Mouse (Mus musculus) embryonic facial prominence, embryonic 12.5 days (tissue): ENCODE data around the gene Nipbl. TPM values are rescaled to one million over a fixed set of nuclear protein-coding genes. Genes with fewer than 3 reads are reported as not detected.
"Not testable (repeated sequence)": the region's sequence is repeated elsewhere in the genome, so short reads cannot be mapped to it uniquely, and the experiment has no call there.

Experiments
- ATAC-seq: fragments of 200-750 bp; cut with Nextera tagmentation; 2 replicates; pipeline ENCODE4 v1.8.0; 2017; ENCODE audit not compliant: insufficient number of reproducible peaks, insufficient read depth, low FRiP score, low TSS enrichment
- H3K27ac ChIP-seq: fragments of 300-500 bp; sonication (generic); 2 replicates; pipeline ENCODE4 v1.5.1; 2016; ENCODE audit warnings: mild to moderate bottlenecking
- H3K27me3 ChIP-seq: fragments of 300-500 bp; sonication (generic); 2 replicates; pipeline ENCODE4 v1.6.1; 2016; ENCODE audit warnings: mild to moderate bottlenecking, moderate library complexity
- H3K36me3 ChIP-seq: fragments of 300-500 bp; sonication (generic); 2 replicates; pipeline ENCODE4 v1.6.1; 2016; ENCODE audit warnings: mild to moderate bottlenecking
- H3K4me1 ChIP-seq: fragments of 300-500 bp; sonication (generic); 2 replicates; pipeline ENCODE4 v1.6.1; 2016
- H3K4me2 ChIP-seq: fragments of 300-500 bp; sonication (generic); replicated peaks from 2 replicates; pipeline ENCODE4 v1.6.1; 2016; ENCODE audit warnings: mild to moderate bottlenecking, moderate library complexity
- H3K4me3 ChIP-seq: fragments of 300-500 bp; sonication (generic); 2 replicates; pipeline ENCODE4 v1.5.1; 2016; ENCODE audit warnings: mild to moderate bottlenecking
- H3K9ac ChIP-seq: fragments of 300-500 bp; sonication (generic); 2 replicates; pipeline ENCODE4 v1.6.1; 2016; ENCODE audit warnings: mild to moderate bottlenecking, moderate library complexity
- H3K9me3 ChIP-seq: fragments of 300-500 bp; sonication (generic); 2 replicates; pipeline ENCODE4 v1.6.1; 2016; ENCODE audit warnings: mild to moderate bottlenecking, moderate library complexity
- WGBS: fragments of 180-500 bp; shearing (Covaris S2); methylation state at CpG from one replicate; pipeline ENCODE4 v1.1.7; 2016; 5-methylcytosine and 5-hydroxymethylcytosine counted together
- polyA plus RNA-seq: library from polyadenylated mRNA; unstranded; fragments of >200 nt; fragmentation: Nextera tagmentation; extraction: Ambion mirVana; gene quantifications from 2 replicates; pipeline ENCODE4 v1.2.1, GENCODE M21; 2016

Gene Nipbl
- polyA plus RNA-seq, result 21.8 and 22.6 TPM in 2 replicates

DNA sequence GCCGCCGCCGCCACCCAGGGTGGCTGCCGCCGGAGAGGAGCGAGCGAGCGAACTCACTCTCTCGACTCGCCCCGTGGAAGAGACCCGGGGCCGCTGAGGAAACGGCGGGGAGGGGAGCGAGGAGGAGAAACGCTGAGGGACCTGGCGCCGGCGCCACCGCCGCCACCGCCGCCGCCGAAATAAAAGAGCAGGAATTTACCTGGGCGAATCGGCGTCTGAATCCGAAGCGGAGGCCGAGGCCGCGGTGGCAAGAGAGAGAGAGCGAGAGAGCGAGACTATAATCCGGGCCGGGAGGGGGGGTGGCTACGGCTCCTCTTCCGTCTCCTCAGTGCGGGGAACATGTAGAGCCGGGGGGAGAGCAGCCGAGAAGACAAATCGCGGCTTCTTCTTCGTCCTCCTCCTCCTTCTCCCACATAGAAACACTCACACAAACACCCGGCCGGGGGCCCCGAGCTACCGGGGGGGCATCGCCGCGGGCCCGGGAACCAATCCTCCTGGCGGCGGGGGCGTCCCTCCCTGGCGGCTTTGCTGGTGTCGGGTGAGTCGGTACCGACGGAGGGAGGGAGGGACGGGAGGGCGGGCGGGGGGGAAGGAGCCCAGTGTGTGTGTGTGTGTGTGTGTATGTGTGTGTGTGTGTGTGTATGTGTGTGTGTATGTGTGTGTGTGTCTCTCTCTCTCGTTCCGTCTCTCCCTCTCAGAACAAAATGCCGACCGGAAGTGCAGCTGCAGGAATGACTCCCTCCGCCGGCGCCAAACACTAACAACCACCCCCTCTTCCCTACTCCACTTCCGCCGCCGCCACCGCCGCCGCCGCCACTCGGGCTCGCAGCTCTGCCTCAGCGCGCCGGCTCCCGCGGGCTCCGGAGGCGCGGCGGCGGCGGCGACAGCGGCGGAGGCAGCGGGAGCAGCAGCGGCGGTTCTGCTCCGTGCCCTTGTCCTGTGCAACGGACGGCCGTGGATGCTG is at the start of gene Nipbl:
TSS of gene Nipbl (minus strand) at position 538 of the 964 bp plus-strand sequence.
- ATAC-seq, result peak; percentile 79
- WGBS, result under 1% methylated on average over 94 of the region's 102 CpGs
- H3K4me2 ChIP-seq, result peak within 1 kb of the TSS; percentile 95
- H3K36me3 ChIP-seq, result no peaks in the 10 kb centered on the region
- peaks cover 10% of the 10 kb centered on the region; the same call in 1 of the 2 replicates for H3K4me1 ChIP-seq
- H3K9ac ChIP-seq, result peak within 1 kb of the TSS; percentile 97
- no peaks in the 10 kb centered on the region for H3K27me3 ChIP-seq
- no peaks in the 10 kb centered on the region for H3K9me3 ChIP-seq
- peak within 1 kb of the TSS; percentile 99 for H3K27ac ChIP-seq
- peak within 1 kb of the TSS; percentile 96 for H3K4me3 ChIP-seq

DNA sequence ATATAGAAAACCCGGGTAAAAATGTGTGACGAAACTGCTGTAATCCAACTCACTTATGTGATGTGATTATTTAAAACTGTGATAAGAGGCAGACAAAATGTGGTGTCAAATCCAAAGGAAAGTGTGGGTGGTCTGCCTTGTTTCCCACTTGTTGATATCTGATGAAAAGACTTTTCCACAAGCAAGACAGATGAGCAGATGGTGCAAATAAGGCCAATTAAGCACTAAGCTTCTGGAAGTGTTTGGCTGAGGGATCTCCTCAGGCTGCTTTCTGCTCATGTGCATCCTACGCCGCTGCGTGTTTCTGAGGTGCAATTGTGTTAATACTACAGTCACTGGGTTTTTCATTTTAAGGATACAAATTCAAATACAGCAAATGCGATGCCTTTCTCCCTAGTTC is 41.0 kb upstream of the Nipbl start:
- H3K36me3 ChIP-seq, result no peaks in the 10 kb centered on the region
- no peaks in the 10 kb centered on the region for H3K27me3 ChIP-seq
- H3K4me3 ChIP-seq, result no peak overlapping the region
- no peaks in the 10 kb centered on the region for H3K4me1 ChIP-seq
- no peak overlapping the region for H3K9ac ChIP-seq
- no peak overlapping the region for H3K27ac ChIP-seq
- no peak for ATAC-seq
- WGBS, result 81% methylated on average over 6 of the region's 6 CpGs
- no peaks in the 10 kb centered on the region for H3K9me3 ChIP-seq
- H3K4me2 ChIP-seq, result no peak overlapping the region

DNA sequence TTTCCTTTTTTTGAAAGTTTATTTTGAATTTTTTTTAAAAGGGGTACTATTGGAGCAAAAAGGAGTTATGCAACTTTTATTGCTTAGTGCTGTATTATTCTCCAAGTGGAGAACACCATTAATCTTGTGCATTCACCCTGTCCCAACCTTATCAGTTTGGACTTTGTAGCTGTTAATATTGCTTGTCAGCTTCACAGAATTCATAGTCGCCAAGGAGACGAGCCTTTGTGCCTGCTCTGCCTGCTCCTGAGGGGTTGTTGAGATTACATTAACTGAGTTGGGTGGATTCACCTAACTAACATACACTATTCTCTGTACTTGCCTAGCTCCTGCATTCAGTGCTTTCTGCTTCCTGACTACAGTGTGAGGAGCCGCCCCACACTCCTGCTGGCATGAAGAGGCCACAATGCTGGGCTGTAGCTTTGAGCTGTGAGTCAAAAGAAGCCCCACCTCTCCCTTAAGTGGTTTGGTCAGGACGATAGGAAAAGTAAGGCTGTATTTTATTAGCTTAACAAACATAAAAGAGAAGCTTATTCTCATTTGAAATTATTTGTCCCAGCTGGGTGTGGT is 24.8 kb upstream of the Nipbl start:
- Histone ChIP-seq H3K27me3 (no peaks in the 10 kb centered on the region), H3K9ac (no peak overlapping the region), H3K4me3 (no peak overlapping the region), H3K9me3 (no peaks in the 10 kb centered on the region), H3K36me3 (no peaks in the 10 kb centered on the region), H3K4me2 (no peak overlapping the region), H3K4me1 (no peaks in the 10 kb centered on the region), H3K27ac (no peak overlapping the region)
- ATAC-seq, result no peak
- whole genome bisulfite sequencing, result 61% methylated on average over 4 of the region's 4 CpGs

DNA sequence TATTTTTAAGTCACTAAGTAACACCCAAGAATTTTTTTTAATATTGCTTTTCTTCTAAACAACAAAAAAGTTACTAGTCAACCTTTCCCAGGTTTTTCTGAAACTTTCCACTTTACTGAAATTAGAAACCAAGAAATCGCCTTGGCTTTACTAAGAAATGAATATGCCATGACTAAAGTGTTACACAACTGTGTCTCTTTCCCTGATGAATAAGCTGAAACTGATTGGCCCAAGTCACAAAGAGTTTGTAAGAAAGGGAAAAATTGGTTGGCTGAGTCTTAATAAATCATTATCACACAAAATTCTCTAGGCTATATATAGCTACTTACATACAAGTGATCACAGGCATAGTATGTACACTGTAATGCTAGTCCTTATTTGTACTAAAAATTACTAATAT is 19.3 kb upstream of the Nipbl start:
- 80% methylated on average over 1 of the region's 1 CpGs for WGBS
- Histone ChIP-seq H3K9me3 (no peaks in the 10 kb centered on the region), H3K9ac (no peak overlapping the region), H3K4me2 (no peak overlapping the region), H3K27me3 (no peaks in the 10 kb centered on the region), H3K27ac (no peak overlapping the region), H3K36me3 (no peaks in the 10 kb centered on the region), H3K4me1 (no peaks in the 10 kb centered on the region), H3K4me3 (no peak overlapping the region)
- no peak for ATAC-seq

DNA sequence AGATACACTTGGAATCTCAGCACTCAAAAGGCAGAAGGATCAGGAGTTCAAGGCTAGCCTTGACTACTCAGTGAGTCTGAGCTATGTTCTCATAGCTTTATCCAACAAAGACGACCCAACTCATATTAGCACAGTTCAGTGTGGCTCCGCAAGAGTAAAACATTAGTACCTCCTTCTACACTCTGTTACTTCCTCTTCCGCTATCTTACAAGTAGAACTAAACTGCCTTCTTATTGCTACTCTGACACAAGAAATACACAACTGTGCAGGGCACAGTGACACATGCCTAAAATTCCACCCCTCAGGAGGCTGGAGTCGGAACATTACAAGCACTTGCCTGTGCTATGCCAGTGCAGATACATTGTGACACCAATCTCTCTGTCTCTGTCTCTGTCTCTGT is 18.5 kb upstream of the Nipbl start:
- H3K4me1 ChIP-seq, result no peaks in the 10 kb centered on the region
- no peaks in the 10 kb centered on the region for H3K36me3 ChIP-seq
- no peaks in the 10 kb centered on the region for H3K27me3 ChIP-seq
- H3K4me2 ChIP-seq, result no peak overlapping the region
- H3K27ac ChIP-seq, result no peak overlapping the region
- no peak for ATAC-seq
- no peaks in the 10 kb centered on the region for H3K9me3 ChIP-seq
- H3K4me3 ChIP-seq, result no peak overlapping the region
- no peak overlapping the region for H3K9ac ChIP-seq
- WGBS, result 90% methylated on average over 4 of the region's 4 CpGs

DNA sequence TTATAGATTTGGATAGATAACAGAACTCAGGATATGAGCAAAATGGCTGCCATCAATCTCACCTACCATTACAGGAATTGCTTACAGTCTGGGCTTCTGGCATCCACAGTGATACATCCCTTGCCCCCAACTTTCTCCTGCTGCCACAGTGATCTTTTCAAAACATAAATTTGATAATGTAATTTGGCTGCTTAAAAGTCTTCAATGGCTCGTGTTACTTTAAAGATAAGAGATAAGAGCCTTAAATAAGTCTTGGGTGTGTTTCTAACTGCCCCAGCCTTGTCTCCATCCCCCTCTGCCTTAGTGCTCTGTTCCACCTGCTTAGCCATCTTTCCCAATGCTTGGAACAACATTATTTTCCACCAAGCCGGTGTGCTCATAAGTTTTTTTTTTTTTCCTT is 16.6 kb upstream of the Nipbl start:
- 71% methylated on average over 2 of the region's 2 CpGs for WGBS
- Histone ChIP-seq H3K9me3 (no peaks in the 10 kb centered on the region), H3K4me2 (no peak overlapping the region), H3K36me3 (no peaks in the 10 kb centered on the region), H3K27me3 (no peaks in the 10 kb centered on the region), H3K27ac (no peak overlapping the region), H3K9ac (no peak overlapping the region), H3K4me3 (no peak overlapping the region), H3K4me1 (no peaks in the 10 kb centered on the region)
- ATAC-seq, result no peak

DNA sequence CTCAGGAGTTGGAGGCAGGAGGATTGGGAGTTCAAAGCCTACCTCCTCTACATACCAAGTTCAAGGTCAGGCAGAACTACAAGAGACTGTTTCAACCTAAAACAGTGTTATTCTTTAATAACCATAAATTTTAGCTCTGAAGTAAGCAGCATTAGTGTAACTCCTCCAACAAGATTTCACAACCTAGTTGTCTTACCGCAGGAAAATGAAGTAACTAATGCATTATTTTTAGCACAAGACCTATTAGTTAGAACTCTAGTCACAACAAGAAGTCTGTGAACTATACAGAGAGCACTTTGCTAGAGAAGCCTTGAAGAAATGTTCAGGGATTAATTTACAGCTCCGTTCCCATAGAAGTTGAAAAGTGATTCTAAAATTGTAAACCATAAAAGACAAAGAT is 15.7 kb upstream of the Nipbl start:
- H3K4me3 ChIP-seq, result no peak overlapping the region
- H3K9me3 ChIP-seq, result no peaks in the 10 kb centered on the region
- no peak overlapping the region for H3K27ac ChIP-seq
- H3K4me1 ChIP-seq, result no peaks in the 10 kb centered on the region
- H3K36me3 ChIP-seq, result no peaks in the 10 kb centered on the region
- ATAC-seq, result no peak
- H3K4me2 ChIP-seq, result no peak overlapping the region
- 91% methylated on average over 2 of the region's 2 CpGs for WGBS
- no peak overlapping the region for H3K9ac ChIP-seq
- no peaks in the 10 kb centered on the region for H3K27me3 ChIP-seq

DNA sequence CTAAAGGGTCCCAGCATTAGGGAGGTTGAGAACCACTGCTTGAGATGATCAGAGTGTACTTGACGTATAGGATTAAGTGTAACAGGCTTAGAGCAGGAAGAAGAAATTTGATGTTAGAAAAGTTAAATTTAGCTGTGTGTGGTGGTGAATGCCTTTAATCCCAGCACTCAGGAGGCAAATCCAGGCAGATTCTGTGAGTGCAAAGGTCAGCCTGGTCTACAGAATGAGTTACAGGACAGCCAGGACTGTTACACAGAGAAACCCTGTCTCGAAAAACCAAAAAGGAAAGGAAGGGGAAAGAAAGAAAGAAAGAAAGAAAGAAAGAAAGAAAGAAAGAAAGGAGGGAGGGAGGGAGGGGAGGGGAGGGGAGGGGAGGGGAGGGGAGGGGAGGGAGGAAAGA is 12.0 kb upstream of the Nipbl start:
- H3K27me3 ChIP-seq, H3K27ac ChIP-seq, H3K36me3 ChIP-seq, H3K4me2 ChIP-seq, H3K4me3 ChIP-seq, H3K4me1 ChIP-seq, H3K9ac ChIP-seq, ATAC-seq, H3K9me3 ChIP-seq: not testable (repeated sequence)
- WGBS, result 79% methylated on average over 2 of the region's 2 CpGs

DNA sequence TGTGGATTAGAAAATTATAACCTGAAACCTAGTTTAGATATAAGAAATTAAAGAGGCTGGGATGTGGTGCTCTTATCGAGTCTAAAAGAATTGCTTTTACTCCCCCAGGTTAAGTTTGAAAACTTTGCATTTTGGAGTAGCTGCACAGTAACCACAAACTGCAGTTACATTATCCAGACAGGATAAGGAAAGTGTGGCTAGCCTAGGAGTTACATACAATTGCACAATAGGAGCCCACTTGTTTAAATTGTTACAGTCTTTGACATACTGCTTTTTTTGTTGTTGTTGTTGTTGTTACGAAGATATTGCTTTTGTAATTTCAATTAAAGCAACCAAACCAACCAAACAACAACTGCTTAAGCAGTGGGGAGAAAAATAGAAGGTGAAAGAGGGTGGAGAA is 11.2 kb upstream of the Nipbl start:
- Histone ChIP-seq H3K9me3 (no peaks in the 10 kb centered on the region), H3K4me3 (no peak overlapping the region), H3K27ac (no peak overlapping the region), H3K4me1 (no peaks in the 10 kb centered on the region), H3K36me3 (no peaks in the 10 kb centered on the region), H3K4me2 (no peak overlapping the region), H3K9ac (no peak overlapping the region), H3K27me3 (no peaks in the 10 kb centered on the region)
- ATAC-seq, result no peak
- 86% methylated on average over 2 of the region's 2 CpGs for WGBS

DNA sequence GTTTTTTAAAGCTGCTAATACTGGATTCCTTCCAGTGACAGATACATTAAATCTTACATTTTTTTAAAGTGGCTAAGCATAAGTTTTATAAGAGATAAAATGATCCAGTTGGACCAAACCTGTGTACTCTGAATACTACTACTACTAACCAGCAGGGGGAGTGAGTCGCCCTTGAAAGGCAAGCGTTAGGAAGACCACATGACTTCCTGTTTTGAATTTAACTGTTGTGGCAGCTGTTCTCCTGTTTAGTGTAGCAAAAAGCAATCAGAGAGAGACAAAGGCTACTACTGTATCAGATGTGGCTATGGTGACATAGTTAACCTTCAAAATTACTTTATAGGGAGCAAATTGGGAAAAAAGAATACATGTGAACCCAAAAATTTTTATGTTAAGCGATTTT is 6.8 kb upstream of the Nipbl start:
- H3K4me1 ChIP-seq, result peaks cover 10% of the 10 kb centered on the region; the same call in 1 of the 2 replicates
- H3K27ac ChIP-seq, result no peak overlapping the region
- H3K4me3 ChIP-seq, result no peak overlapping the region
- no peaks in the 10 kb centered on the region for H3K27me3 ChIP-seq
- no peaks in the 10 kb centered on the region for H3K9me3 ChIP-seq
- no peak overlapping the region for H3K4me2 ChIP-seq
- no peak overlapping the region for H3K9ac ChIP-seq
- WGBS, result 33% methylated on average over 3 of the region's 3 CpGs
- 0 out of 2 replicates have a peak, but pooled peaks have one; percentile 32 for ATAC-seq
- H3K36me3 ChIP-seq, result no peaks in the 10 kb centered on the region

DNA sequence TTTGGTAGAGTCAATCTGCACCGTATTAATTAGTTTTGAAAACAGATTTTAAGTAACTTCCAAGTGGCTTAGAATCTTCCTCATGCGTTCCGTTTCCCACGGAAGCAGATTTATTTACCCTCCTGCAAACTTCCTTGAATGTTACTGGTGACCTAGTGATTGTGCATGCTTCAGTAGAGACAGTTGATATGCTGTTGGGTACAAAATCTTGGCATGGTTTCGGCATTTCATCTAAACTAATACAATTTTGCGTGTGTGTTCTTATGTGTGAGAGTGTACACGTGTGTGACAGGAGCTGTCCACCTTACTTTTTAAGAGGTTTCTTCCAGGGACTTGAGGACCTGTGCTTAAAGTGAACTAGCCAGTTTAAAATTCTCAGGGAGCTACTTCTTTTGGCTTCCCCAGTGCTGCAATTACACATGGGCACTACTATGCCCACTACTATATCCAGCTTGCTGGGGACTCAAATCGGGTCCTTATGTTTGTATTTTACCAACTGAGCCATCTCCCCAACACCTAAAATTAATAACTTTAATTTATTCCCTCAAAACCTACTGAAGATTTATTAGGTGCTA is 3.0 kb upstream of the Nipbl start:
- Histone ChIP-seq H3K4me2 (peak overlapping the region; percentile 95), H3K9me3 (no peaks in the 10 kb centered on the region), H3K27me3 (no peaks in the 10 kb centered on the region), H3K36me3 (no peaks in the 10 kb centered on the region), H3K4me1 (peaks cover 10% of the 10 kb centered on the region; the same call in 1 of the 2 replicates), H3K27ac (no peak overlapping the region), H3K4me3 (no peak overlapping the region), H3K9ac (no peak overlapping the region)
- 67% methylated on average over 8 of the region's 8 CpGs for WGBS
- ATAC-seq, result no peak

DNA sequence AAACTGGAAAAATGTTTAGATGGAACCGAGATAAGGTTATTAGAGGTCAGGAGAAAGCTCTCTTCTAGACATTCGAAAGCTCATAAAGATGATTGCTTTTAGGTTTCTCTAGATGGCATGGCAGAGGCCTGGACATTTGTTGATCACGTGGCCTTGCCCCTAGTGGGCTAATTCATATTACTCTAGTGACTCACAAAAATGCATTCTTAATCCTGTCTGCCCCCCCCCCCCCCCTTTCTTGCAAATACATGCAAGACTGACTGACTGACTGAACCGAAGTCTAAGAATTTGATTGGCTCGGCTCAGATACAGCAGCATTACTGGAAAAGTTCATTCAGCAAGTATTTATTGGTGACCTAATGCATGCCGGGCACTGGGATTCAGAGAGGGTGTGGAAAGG is 2.2 kb upstream of the Nipbl start:
- peaks cover 10% of the 10 kb centered on the region; the same call in 1 of the 2 replicates for H3K4me1 ChIP-seq
- H3K36me3 ChIP-seq, result no peaks in the 10 kb centered on the region
- no peaks in the 10 kb centered on the region for H3K27me3 ChIP-seq
- H3K4me2 ChIP-seq, result peak overlapping the region; percentile 95
- H3K27ac ChIP-seq, result no peak overlapping the region
- whole genome bisulfite sequencing, result 6% methylated on average over 6 of the region's 6 CpGs
- H3K4me3 ChIP-seq, result peak overlapping the region; percentile 96
- ATAC-seq, result no peak
- no peaks in the 10 kb centered on the region for H3K9me3 ChIP-seq
- peak overlapping the region; percentile 97; the same call in 1 of the 2 replicates for H3K9ac ChIP-seq
